Mouse (Mus musculus): ENCODE data around the gene Mblac1.

GRCm38 (mm10) chr5:138160842-138161665, 33.1 kb upstream of the Mblac1 start, which contains the start of gene Cops6:
- TF ChIP-seq CTCF (IDR thresholded peaks at IDR 0.05; ENCODE audit: insufficient read depth, low read depth, low read length) (no peak), POLR2A (IDR thresholded peaks at IDR 0.05; ENCODE audit: insufficient read depth, low read depth, low read length) (no peak)
